Mouse (Mus musculus): Measurements from ENCODE around the gene Psmc3ip.

DNA sequence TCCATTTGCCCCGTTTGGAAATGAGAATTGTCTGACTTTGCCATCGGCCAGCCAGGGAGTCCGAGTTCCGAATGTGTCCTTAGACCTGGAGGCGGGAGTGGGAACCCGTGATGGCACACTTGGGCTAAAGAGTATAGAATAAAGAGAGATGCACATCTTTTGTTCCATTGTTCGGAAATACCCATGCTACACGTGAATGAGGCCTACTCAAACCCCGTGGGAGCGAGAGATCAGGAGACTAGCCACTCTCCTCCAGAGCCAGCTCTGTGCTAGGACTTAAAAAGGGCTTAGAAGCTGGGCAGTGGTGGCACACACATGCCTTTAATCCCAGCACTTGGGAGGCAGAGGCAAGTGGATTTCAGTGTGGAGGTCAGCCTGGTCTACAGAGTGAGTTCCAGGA is 35.8 kb downstream of the Psmc3ip start:
- no peak for TF ChIP-seq EP300 (IDR thresholded peaks at IDR 0.05; ENCODE audit: low read depth)
- TF ChIP-seq CTCF (IDR thresholded peaks at IDR 0.05; ENCODE audit: low read depth): no peak

Data from liver, embryonic 14.5 days (tissue).